In the genomic region with DNA sequence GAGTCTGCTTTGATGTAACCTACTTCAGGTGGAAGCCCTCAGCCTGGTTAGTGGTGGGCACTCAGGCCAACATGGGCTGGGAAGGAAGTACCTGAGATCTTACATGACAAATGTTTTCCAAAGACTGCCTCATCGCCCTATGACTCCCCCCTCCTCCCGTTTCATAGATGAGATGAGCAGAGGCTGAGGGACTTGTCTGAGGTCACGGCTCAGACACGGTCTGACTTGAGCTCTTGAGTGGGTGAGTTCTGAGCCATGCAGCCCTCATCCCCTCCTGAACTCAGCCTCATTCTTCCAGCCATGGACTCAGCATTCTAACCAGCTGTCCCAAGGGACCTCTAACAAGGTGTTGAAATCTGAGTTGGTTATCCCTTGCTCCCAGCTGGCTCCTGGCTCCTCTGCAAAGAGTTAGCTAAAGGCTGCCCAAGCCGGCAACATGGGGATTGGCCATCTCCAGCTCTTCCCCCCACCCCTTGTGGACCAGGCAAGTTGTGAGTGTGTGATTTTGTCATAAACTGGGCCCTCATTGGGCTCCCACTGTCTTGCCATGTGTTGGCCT, we compare ENCODE assay signal across 25 mouse cellular contexts. TPM values are rescaled to one million over a fixed set of nuclear protein-coding genes. Genes with fewer than 3 reads are reported as not detected.
DNase-seq lines count a peak whose midpoint lies in the region; TF ChIP-seq lines count a peak whose summit lies in the region.
"Had no signal": no experiment of that assay in that cellular context is flagged by ENCODE, and none has a peak within 500 bp of the region (broad histone marks: within the 10 kb centered on the region; RNA-seq: fewer than 3 reads in every experiment).

No protein-coding gene starts in this region.

- H3K36me3 ChIP-seq in E14TG2a.4 (ENCODE audit: insufficient read depth, low read length), result peaks cover 10% of the 10 kb centered on the region; the same call in 1 of the 2 replicates
- H3K36me3 ChIP-seq in limb, embryonic 10.5 days, result no peaks in the 10 kb centered on the region
- H3K36me3 ChIP-seq: forebrain, embryonic 10.5 days; G1E; heart, embryonic 12.5 days; heart, embryonic 15.5 days had no signal

- peaks cover 12% of the 10 kb centered on the region for H3K27me3 ChIP-seq in E14TG2a.4 (ENCODE audit: insufficient read depth, low read length)
- peaks cover 54% of the 10 kb centered on the region for H3K27me3 ChIP-seq in limb, embryonic 10.5 days (ENCODE audit: low read depth, poor library complexity, severe bottlenecking)

- WGBS in limb, embryonic 10.5 days, result 86% methylated on average over 5 of the region's 5 CpGs

- H3K9me3 ChIP-seq in E14TG2a.4 (ENCODE audit: low read length), result no peaks in the 10 kb centered on the region
- H3K9me3 ChIP-seq in limb, embryonic 10.5 days (replicated peaks), result no peaks in the 10 kb centered on the region
- H3K9me3 ChIP-seq: forebrain, embryonic 10.5 days; forebrain, embryonic 13.5 days; G1E; heart, embryonic 12.5 days; heart, embryonic 15.5 days had no signal

- DNase-seq in gastrocnemius, adult 2 months, result peak; percentile 50
- DNase-seq in gastrocnemius, postnatal 10 days, result no peak
- DNase-seq in NIH3T3 (ENCODE audit: low read depth), result peak; percentile 32
- no peak for DNase-seq in limb, embryonic 10.5 days (ENCODE audit: low spot score)
- no peak for DNase-seq in right cerebral cortex, postnatal 14 days
- no peak for DNase-seq in thymus, adult 18-20 months
- DNase-seq in kidney, postnatal 4 days, result no peak
- DNase-seq: adrenal gland, postnatal 10 days; adrenal gland, postnatal 36 days; cerebellum, adult 18-20 months; cerebellum, adult 9-10 months; heart, adult 18-20 months; heart, postnatal 14 days; heart, postnatal 4 days; kidney, adult 2 months had no signal

- intact Hi-C loops in gastrocnemius, adult 2 months (cut with DNase I), result no loop called here

- H3K27ac ChIP-seq in gastrocnemius, adult 2 months, result no peak overlapping the region
- peak overlapping the region; percentile 7; the same call in 1 of the 2 replicates for H3K27ac ChIP-seq in limb, embryonic 10.5 days
- H3K27ac ChIP-seq: forebrain, embryonic 10.5 days; forebrain, embryonic 13.5 days; heart, embryonic 15.5 days; hindbrain, embryonic 14.5 days had no signal

- TF ChIP-seq CTCF in gastrocnemius, adult 2 months (IDR thresholded peaks at IDR 0.05), result no peak
- no peak for TF ChIP-seq CTCF in E14TG2a.4 (conservative IDR thresholded peaks at IDR 0.05; ENCODE audit: low read length)

- no peak overlapping the region for H3K4me3 ChIP-seq in gastrocnemius, adult 2 months
- peak overlapping the region; percentile 32; the same call in 1 of the 2 replicates for H3K4me3 ChIP-seq in E14TG2a.4 (replicated peaks; ENCODE audit: low read length)
- no peak overlapping the region for H3K4me3 ChIP-seq in limb, embryonic 10.5 days
- H3K4me3 ChIP-seq: forebrain, embryonic 10.5 days; forebrain, embryonic 13.5 days; heart, embryonic 12.5 days; heart, embryonic 15.5 days had no signal

- peaks cover 83% of the 10 kb centered on the region for H3K4me1 ChIP-seq in E14TG2a.4 (replicated peaks; ENCODE audit: low read depth, low read length)
- peaks cover 82% of the 10 kb centered on the region for H3K4me1 ChIP-seq in limb, embryonic 10.5 days

RNA-seq across cellular contexts. Expression of a gene that starts 32.4 kb away (rescaled TPM):
- total RNA-seq in gastrocnemius, adult 2 months (2021), result under 1 TPM; 0.13 to 0.31 TPM
- 1 to 10 TPM; 8.1 to 8.5 TPM for total RNA-seq in gastrocnemius, postnatal 10 days (2021)
- 9.7 and 16.3 TPM in 2 replicates for polyA plus RNA-seq in limb, embryonic 10.5 days (2016; fragmentation: Nextera tagmentation; extraction: Ambion mirVana)
- total RNA-seq: common myeloid progenitor, adult 5-6 weeks had no signal
- polyA plus RNA-seq: activated CD4-positive, CD25-positive, alpha-beta regulatory T cell, adult 4 months; CD4-positive, CD25-positive, alpha-beta regulatory T cell, adult 4 months; G1E had no signal

RNA-seq across cellular contexts. Expression of a gene that starts 46.8 kb away (rescaled TPM):
- 100 to 1,000 TPM; 162 to 201 TPM for total RNA-seq in gastrocnemius, adult 2 months (2021)
- total RNA-seq in gastrocnemius, postnatal 10 days (2021), result 100 to 1,000 TPM; 139 to 155 TPM
- 293 and 361 TPM in 2 replicates for polyA plus RNA-seq in limb, embryonic 10.5 days (2016; fragmentation: Nextera tagmentation; extraction: Ambion mirVana)

Comparison
In these comparisons a context has a peak if more than half of its experiments do, and no peak if none do; other contexts are left out.
1. DNase-seq: peak in gastrocnemius, adult 2 months (single experiment) and NIH3T3 (single experiment); none in gastrocnemius, postnatal 10 days (single experiment), limb, embryonic 10.5 days (single experiment), right cerebral cortex, postnatal 14 days (single experiment), thymus, adult 18-20 months (0 of 2) and kidney, postnatal 4 days (0 of 2).
2. RNA of a gene that starts 32.4 kb away (total RNA-seq): 8.1 to 8.5 TPM in gastrocnemius, postnatal 10 days; 0.13 to 0.31 TPM in gastrocnemius, adult 2 months; every median in the first group is over 4 times any median in the second.